Mouse (Mus musculus) lung, postnatal 14 days (tissue): Measurements from ENCODE around the gene 0610009B22Rik.

ENCODE experiments used
- DNase-seq: peaks from one replicate; pipeline ENCODE4 v3.0.0; 2021

0610009B22Rik gene

DNA sequence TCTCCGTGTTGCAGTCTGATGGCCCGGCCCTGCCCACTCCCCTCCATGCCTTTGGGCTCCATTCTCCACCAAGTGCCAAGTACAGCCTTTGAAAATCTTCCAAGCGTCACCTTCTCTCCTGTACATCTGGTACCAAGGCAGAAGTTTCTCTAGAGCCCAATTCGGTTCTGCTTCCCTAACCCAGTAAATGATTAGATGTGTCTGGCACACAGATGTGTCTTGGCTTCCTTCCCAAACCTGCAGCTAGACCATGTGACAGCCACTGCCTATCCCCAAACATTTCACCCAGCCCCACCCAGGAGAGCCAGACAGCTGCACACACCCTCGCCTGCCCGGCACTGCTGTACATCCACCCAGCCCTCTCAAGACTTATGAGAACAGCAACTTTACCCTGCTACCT, 30.0 kb downstream of the 0610009B22Rik start:
- no peak for DNase-seq

DNA sequence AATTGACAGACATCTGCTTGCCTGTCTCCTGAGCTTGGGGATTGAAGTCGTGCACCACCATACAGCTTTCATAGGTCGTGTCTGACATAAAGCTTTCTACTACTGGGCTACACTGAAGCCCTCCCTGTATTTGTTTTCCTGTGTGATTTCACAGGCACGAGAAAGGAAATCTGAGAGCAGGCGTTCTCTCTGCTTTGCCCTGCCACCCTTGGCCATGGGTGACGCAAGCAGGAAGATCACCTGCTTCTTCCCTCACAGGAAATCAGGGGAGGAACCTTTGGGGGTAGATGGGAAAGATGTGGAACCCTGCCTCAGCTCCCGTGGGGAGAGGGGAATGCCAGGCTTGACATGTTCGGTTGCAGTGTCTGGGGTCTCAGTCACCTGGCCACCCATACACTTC, 30.4 kb downstream of the 0610009B22Rik start:
- no peak for DNase-seq

- no peak for DNase-seq
These were observed 31.7 kb downstream of the 0610009B22Rik start for GRCm38 (mm10) chr11:51656798-51657521.

GRCm38 (mm10) chr11:51654891-51655290, 33.8 kb downstream of the 0610009B22Rik start:
- DNase-seq = no peak

GRCm38 (mm10) chr11:51653736-51654135, 34.9 kb downstream of the 0610009B22Rik start:
- DNase-seq = no peak

DNA sequence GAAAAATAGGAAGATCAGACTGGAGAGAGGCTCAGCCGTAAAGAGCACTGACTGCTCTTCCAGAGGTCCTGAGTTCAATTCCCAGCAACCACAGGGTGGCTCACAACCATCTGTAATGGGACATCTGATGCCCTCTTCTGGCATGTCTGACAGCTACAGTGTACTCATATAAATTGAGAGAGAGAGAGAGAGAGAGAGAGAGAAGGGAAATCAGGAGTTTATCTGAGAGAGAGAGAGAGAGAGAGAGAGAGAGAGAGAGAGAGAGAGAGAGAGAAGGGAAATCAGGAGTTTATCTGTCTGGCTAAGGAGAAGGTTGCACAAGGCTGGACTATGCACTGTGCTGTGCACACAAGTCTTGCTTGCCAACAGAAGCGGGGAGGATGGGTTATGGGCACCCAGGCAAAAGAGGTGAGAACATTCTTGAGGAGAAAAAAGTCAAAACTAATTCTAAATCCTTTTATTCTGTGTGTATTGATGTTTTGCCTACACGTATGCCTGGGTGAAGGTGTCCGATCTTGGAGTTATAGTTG, 35.7 kb downstream of the 0610009B22Rik start:
- no peak for DNase-seq

- peak; percentile 82 for DNase-seq
These were observed 37.8 kb downstream of the 0610009B22Rik start, which contains the start of the genes N4bp3 and D930048N14Rik for GRCm38 (mm10) chr11:51650691-51651515. N4bp3 (minus strand) TSS chr11:51650842. D930048N14Rik (plus strand) TSS chr11:51650954.

- peak; percentile 37 for DNase-seq
These were observed 38.4 kb downstream of the 0610009B22Rik start for GRCm38 (mm10) chr11:51650261-51650660.

DNA sequence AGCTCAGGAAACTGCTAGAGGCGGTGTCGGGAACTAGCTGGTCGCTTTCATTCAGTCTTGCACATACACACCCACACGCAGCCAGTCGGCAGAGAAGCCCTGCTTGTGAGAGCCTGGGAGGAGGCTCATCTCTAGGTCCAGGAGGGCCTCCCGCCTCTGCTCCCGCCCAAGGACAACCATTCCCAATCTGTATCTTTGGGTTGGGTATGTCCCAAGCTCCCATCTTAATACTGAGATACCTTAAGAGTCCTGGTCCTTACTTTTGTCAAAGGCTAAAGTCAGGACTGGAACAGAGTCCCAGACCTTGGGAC, 38.8 kb downstream of the 0610009B22Rik start:
- peak; percentile 28 for DNase-seq

GRCm38 (mm10) chr11:51649111-51649888, 39.4 kb downstream of the 0610009B22Rik start:
- DNase-seq = peak; percentile 17

DNA sequence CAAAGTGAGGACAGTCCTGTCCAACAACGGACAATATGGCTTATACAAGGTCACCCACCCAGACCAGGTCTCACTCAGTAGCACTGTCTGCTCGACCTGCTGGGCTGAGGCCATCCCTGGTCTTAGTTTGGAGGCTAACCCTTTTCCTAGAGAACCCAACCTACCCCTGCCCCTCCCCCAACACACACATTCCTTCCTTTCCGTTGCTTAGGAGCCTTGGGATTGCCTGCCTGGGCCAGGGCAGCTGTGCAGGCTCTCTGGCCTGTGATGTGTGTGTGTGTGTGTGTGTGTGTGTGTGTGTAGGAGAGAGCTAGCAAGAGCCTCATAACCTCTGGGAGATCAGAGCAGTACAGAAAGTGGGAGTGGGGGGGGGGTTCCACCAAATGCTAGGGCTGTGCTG, 40.1 kb downstream of the 0610009B22Rik start:
- peak; percentile 31 for DNase-seq

- DNase-seq = peak; percentile 61
These were observed 41.7 kb downstream of the 0610009B22Rik start for GRCm38 (mm10) chr11:51646751-51647667.

DNA sequence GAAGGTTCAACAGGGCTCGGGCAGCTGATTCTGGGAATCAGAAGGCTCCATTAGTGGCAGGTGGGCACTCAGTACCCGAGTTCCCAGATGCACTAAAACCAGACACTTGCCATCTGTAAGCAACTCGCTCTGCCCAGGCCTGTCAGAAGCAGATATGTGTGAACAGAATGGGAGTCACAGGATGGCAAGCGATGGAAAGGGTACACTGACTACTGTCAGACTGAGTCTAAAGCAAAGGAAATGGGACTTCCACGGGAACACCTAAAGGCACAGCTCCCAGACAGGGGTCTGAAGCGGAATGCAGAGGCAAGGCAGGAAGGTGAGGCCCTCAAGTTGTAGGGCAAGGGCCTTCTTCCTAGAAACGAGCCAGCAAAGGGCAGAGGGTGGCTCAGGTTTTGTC, 42.4 kb downstream of the 0610009B22Rik start:
- DNase-seq = no peak

GRCm38 (mm10) chr11:51645293-51645692, 43.4 kb downstream of the 0610009B22Rik start:
- peak; percentile 14 for DNase-seq

GRCm38 (mm10) chr11:51644217-51644616, 44.5 kb downstream of the 0610009B22Rik start:
- DNase-seq = peak; percentile 25

DNA sequence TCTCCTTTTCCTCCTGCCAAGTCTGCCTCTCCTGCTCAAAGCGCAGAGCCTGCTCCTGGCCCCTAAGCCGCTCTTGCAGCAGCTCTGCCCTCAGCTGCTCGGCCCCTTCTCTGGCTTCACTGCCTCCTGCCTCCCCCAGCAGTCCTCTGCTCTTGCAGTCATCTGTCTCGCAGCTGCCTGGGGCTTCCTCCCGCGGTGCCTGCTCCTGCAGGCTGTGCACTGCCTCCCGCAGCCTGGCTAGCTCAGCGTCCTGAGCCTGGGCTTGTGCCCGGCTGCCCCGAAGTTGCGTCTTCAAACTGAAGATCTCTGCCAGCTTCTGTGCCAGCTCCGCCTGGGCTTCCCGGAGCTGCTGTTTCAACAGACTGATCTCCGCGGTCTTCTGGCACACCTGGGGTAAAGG, 44.9 kb downstream of the 0610009B22Rik start:
- DNase-seq = no peak

DNA sequence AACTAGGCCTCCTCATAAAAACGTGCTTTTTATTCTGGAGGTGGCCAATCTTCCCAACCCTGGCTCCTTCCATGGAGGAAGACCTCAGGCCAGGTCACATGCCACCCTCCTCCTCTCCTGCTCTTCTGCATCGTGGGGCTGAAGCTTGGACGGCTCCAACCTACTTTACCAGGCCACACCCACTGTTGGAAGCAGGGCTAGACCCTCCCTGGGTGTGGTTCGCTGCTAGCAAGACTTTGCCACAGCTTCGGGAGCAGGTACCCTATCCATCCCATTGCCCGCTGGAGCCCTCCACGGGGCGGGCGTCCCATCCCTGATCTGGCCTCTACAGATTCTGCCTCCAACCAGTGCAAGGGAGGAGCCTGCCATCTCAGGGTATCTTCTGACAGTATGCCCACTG, 45.5 kb downstream of the 0610009B22Rik start:
- no peak for DNase-seq

DNA sequence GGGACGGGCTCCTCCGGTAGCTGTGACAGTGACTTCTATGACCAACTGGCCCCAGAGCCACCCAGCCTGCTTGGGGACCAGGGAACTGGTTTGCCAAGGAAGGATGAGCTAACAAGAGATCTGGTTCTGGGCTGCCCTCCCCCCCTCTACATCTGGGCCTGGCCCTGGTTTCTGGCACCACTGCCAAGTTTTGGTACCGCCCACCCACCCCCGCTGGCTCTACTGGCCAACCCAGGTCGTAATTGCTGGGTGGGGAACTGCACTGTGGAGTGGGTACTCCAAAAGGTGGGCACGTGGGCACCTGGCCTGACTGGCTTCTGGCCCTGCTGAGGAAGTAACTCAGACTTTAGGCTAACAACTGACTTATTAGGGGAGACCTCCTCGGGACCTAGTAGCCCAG, 47.9 kb downstream of the 0610009B22Rik start:
- DNase-seq = peak; percentile 46

DNA sequence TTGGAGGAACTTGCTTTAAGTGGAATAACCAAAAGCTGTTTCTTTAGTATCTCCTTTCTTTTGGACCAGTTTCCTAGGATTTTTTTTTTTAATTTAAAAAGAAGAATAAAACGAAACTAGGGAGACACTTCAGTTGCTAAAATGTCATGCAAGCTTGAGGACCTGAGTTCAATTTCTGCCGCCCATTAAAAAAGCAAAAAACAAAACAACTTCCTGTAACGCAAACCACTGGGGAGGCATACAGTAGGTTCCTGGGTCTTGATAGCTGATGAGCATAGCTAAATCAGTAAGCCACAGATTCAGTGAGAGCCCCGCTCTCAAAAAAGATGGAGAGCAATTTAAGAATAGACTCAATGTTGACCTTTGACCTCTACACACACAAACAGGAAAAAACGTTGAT, 50.2 kb downstream of the 0610009B22Rik start:
- DNase-seq = no peak

DNA sequence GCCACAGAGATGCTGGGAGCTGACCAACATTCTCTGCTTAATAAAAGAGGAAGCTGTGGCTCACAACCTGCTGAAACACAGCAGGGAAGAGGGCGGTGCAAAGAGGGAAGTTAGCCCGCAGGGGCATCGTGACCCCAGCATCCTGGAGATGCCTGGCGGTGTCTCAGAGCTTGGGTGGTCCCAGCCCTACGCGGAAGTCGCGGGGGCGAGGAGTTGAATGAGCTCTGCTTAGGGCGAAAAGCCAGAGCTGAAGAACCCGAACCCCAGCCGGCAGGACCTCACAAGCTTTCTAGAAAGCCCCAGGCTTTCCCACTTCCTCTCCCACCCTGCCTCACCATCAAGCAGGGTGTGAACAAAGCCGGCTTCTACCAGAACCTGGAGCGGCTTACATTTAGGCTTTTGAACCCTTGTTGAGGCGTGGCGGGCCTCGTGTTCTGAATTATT, 50.7 kb downstream of the 0610009B22Rik start:
- DNase-seq = peak; percentile 48

- DNase-seq = peak; percentile 61
These were observed 52.4 kb downstream of the 0610009B22Rik start for GRCm38 (mm10) chr11:51636323-51636684.
